Mouse (Mus musculus): ENCODE measurements around the gene Arrdc2. TPM values are rescaled to one million over a fixed set of nuclear protein-coding genes. Genes with fewer than 3 reads are reported as not detected.

Gene Arrdc2
- total and polyA plus RNA-seq, 2 experiments from 2014 or later, result 3.0 to 4.5 TPM

GRCm38 (mm10) chr8:70853863-70854262 is 14.3 kb upstream of the Arrdc2 start:
- no peaks in the 10 kb centered on the region for H3K9me3 ChIP-seq (replicated peaks; ENCODE audit: control insufficient read depth, low read length)
- H3K27me3 ChIP-seq (ENCODE audit: control insufficient read depth, insufficient read depth, low read length), result no peaks in the 10 kb centered on the region
- no peak for ATAC-seq (ENCODE audit: insufficient read depth, low read depth)
- H3K4me1 ChIP-seq (ENCODE audit: control insufficient read depth, insufficient read depth), result no peaks in the 10 kb centered on the region
- H3K4me3 ChIP-seq (ENCODE audit: low read depth, low read length), result no peak overlapping the region
- H3K9ac ChIP-seq (replicated peaks; ENCODE audit: low read depth, low read length), result no peak overlapping the region
- DNase-seq (ENCODE audit: low spot score), result no peak
- H3K36me3 ChIP-seq (replicated peaks; ENCODE audit: control insufficient read depth, insufficient read depth, low read length), result no peaks in the 10 kb centered on the region
- TF ChIP-seq EP300 (IDR thresholded peaks at IDR 0.05; ENCODE audit: low read depth) (no peak), CTCF (IDR thresholded peaks at IDR 0.05; ENCODE audit: low read depth) (no peak)
- 68% methylated on average over 2 of the region's 2 CpGs for WGBS
- no peak overlapping the region for H3K4me2 ChIP-seq (ENCODE audit: low read depth, low read length)
- no peak overlapping the region for H3K27ac ChIP-seq (ENCODE audit: low read depth)

- Histone ChIP-seq H3K27me3 (ENCODE audit: control insufficient read depth, insufficient read depth, low read length) (no peaks in the 10 kb centered on the region), H3K9me3 (replicated peaks; ENCODE audit: control insufficient read depth, low read length) (no peaks in the 10 kb centered on the region), H3K9ac (replicated peaks; ENCODE audit: low read depth, low read length) (no peak overlapping the region), H3K36me3 (replicated peaks; ENCODE audit: control insufficient read depth, insufficient read depth, low read length) (no peaks in the 10 kb centered on the region), H3K27ac (ENCODE audit: low read depth) (no peak overlapping the region), H3K4me1 (ENCODE audit: control insufficient read depth, insufficient read depth) (no peaks in the 10 kb centered on the region), H3K4me3 (ENCODE audit: low read depth, low read length) (no peak overlapping the region), H3K4me2 (ENCODE audit: low read depth, low read length) (no peak overlapping the region)
- DNase-seq (ENCODE audit: low spot score) (no peak), ATAC-seq (ENCODE audit: insufficient read depth, low read depth) (no peak)
- TF ChIP-seq CTCF (IDR thresholded peaks at IDR 0.05; ENCODE audit: low read depth), result no peak
- TF ChIP-seq EP300 (IDR thresholded peaks at IDR 0.05; ENCODE audit: low read depth), result no peak
- 81% methylated on average over 41 of the region's 41 CpGs for WGBS
Observed at GRCm38 (mm10) chr8:70852595-70853231, 13.2 kb upstream of the Arrdc2 start.

- H3K4me3 ChIP-seq (ENCODE audit: low read depth, low read length), result no peak overlapping the region
Observed at GRCm38 (mm10) chr8:70851837-70852236, 12.3 kb upstream of the Arrdc2 start.

GRCm38 (mm10) chr8:70850947-70851346 is 11.4 kb upstream of the Arrdc2 start:
- DNase-seq (ENCODE audit: low spot score), result no peak
- H3K27me3 ChIP-seq (ENCODE audit: control insufficient read depth, insufficient read depth, low read length), result no peaks in the 10 kb centered on the region
- H3K9me3 ChIP-seq (replicated peaks; ENCODE audit: control insufficient read depth, low read length), result no peaks in the 10 kb centered on the region
- H3K4me2 ChIP-seq (ENCODE audit: low read depth, low read length), result no peak overlapping the region
- no peak overlapping the region for H3K4me3 ChIP-seq (ENCODE audit: low read depth, low read length)
- no peak overlapping the region for H3K27ac ChIP-seq (ENCODE audit: low read depth)
- 70% methylated on average over 4 of the region's 4 CpGs for WGBS
- H3K9ac ChIP-seq (replicated peaks; ENCODE audit: low read depth, low read length), result no peak overlapping the region
- no peaks in the 10 kb centered on the region for H3K4me1 ChIP-seq (ENCODE audit: control insufficient read depth, insufficient read depth)
- no peak for ATAC-seq (ENCODE audit: insufficient read depth, low read depth)
- H3K36me3 ChIP-seq (replicated peaks; ENCODE audit: control insufficient read depth, insufficient read depth, low read length), result no peaks in the 10 kb centered on the region
- TF ChIP-seq CTCF (IDR thresholded peaks at IDR 0.05; ENCODE audit: low read depth) (no peak), EP300 (IDR thresholded peaks at IDR 0.05; ENCODE audit: low read depth) (no peak)

More at GRCm38 (mm10) chr8:70851837-70852236, 12.3 kb upstream of the Arrdc2 start:
- TF ChIP-seq EP300 (IDR thresholded peaks at IDR 0.05; ENCODE audit: low read depth) (no peak), CTCF (IDR thresholded peaks at IDR 0.05; ENCODE audit: low read depth) (no peak)
- ATAC-seq (ENCODE audit: insufficient read depth, low read depth), result no peak
- H3K4me1 ChIP-seq (ENCODE audit: control insufficient read depth, insufficient read depth), result no peaks in the 10 kb centered on the region
- no peaks in the 10 kb centered on the region for H3K36me3 ChIP-seq (replicated peaks; ENCODE audit: control insufficient read depth, insufficient read depth, low read length)
- H3K27ac ChIP-seq (ENCODE audit: low read depth), result no peak overlapping the region
- H3K27me3 ChIP-seq (ENCODE audit: control insufficient read depth, insufficient read depth, low read length), result no peaks in the 10 kb centered on the region
- H3K4me2 ChIP-seq (ENCODE audit: low read depth, low read length), result no peak overlapping the region
- no peak overlapping the region for H3K9ac ChIP-seq (replicated peaks; ENCODE audit: low read depth, low read length)
- WGBS, result 54% methylated on average over 6 of the region's 6 CpGs
- DNase-seq (ENCODE audit: low spot score), result no peak
- H3K9me3 ChIP-seq (replicated peaks; ENCODE audit: control insufficient read depth, low read length), result no peaks in the 10 kb centered on the region

DNA sequence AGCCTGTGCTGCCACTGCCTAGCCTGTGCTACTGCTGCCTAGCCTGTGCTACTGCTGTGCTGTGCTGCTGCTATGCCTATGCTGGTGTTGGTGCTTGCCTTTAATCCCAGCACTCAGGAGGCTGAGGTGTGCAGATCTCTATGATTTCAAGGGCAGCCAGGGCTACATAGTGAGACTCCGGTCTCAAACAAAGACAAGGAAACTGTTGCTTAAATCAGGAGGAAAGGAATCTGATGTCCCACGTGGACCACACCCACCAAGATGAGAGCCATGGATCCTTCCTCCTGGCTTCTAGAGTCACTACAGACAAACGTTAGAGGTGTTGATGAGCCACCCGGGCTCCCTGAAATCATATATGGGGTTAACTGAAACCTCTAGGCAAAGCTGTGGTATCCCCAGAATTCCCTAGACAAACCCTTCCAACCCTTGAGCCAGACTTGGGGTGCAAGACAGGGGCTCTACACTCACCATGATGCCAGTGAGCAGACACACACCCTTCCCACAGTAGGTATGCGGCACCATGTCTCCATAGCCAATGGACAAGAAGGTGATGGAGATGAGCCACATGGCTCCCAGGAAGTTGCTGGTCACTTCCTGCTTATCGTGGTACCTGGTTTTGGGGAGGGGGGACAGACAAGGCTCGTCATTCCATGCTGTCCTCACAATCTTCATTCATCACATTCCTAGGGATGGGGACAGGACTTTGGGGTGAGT is 10.8 kb upstream of the Arrdc2 start:
- Histone ChIP-seq H3K27me3 (ENCODE audit: control insufficient read depth, insufficient read depth, low read length) (no peaks in the 10 kb centered on the region), H3K9ac (replicated peaks; ENCODE audit: low read depth, low read length) (no peak overlapping the region), H3K9me3 (replicated peaks; ENCODE audit: control insufficient read depth, low read length) (no peaks in the 10 kb centered on the region), H3K4me3 (ENCODE audit: low read depth, low read length) (no peak overlapping the region), H3K4me1 (ENCODE audit: control insufficient read depth, insufficient read depth) (no peaks in the 10 kb centered on the region), H3K27ac (ENCODE audit: low read depth) (no peak overlapping the region), H3K36me3 (replicated peaks; ENCODE audit: control insufficient read depth, insufficient read depth, low read length) (no peaks in the 10 kb centered on the region), H3K4me2 (ENCODE audit: low read depth, low read length) (no peak overlapping the region)
- no peak for TF ChIP-seq CTCF (IDR thresholded peaks at IDR 0.05; ENCODE audit: low read depth)
- TF ChIP-seq EP300 (IDR thresholded peaks at IDR 0.05; ENCODE audit: low read depth), result no peak
- WGBS, result 58% methylated on average over 7 of the region's 7 CpGs
- DNase-seq (ENCODE audit: low spot score), result no peak
- ATAC-seq (ENCODE audit: insufficient read depth, low read depth), result no peak
